Mouse (Mus musculus): ENCODE results near the gene Platr25. TPM values are rescaled to one million over a fixed set of nuclear protein-coding genes. Genes with fewer than 3 reads are reported as not detected.
"Not testable (repeated sequence)": the region's sequence is repeated elsewhere in the genome, so short reads cannot be mapped to it uniquely, and the experiment has no call there.

Platr25 gene
- total RNA-seq (2014; rRNA removed), result 7.2 and 14.1 TPM in 2 replicates
- 13.1 and 15.7 TPM in 2 replicates for polyA plus RNA-seq (2015; fragmentation: Nextera tagmentation; extraction: Ambion mirVana)

DNA sequence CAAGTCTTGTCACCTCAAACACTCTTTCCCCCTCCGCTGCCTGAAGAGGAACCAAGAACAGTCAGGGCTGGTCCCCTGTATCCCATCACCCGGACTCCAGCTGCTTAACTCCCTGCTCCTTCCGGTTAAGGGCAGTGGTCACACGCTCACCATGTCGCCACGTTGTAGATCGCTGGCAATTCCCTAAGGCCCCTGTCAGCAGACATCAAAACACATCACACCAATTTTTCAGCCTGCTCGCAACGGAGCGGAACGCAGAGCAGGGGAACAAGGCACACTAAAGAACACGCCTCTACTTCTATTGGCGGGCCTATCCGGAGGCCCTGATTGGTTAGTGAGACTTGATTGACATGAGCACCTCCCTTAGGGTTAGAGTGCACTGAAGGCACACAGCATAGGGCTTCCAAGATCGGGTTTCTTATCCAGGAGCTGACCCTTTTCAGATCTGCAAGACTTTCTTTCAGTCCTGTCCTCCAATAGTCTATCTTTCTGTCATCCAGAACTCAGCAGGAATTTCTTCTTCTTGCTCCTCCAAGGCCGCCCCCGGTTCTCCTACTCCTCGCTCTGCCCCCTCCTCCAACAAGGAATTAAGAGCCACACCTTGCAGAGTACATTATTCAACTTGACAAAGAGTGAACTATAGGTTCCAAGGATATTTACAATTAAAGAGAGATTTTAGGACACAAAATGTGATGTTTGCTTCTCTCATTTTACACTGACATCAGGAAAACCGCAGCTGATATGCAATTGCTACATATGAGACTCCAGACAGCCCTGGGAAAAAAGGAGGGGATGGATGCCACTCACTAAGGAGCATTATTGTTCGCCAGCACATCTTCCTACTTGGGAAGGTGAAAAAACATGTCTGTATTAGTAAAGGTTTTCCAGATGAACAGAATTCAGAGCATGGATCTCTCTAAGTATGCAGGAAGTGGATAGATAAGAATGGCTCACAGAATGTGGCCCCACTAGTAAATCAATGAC, at the start of gene Platr25:
TSS of gene Platr25 (minus strand) at position 278 of the 984 bp plus-strand sequence.
- Histone ChIP-seq H3K4me2 (ENCODE audit: low read depth, low read length) (peak within 1 kb of the TSS; percentile 52), H3K4me3 (ENCODE audit: low read length) (peak within 1 kb of the TSS; percentile 43)
- H3K27ac ChIP-seq; H3K9ac ChIP-seq (replicated peaks; ENCODE audit: low read length); H3K27me3 ChIP-seq (ENCODE audit: insufficient read depth, low read length); H3K36me3 ChIP-seq (ENCODE audit: insufficient read depth, low read length); H3K4me1 ChIP-seq (ENCODE audit: insufficient read depth, low read length); H3K9me3 ChIP-seq (ENCODE audit: low read length): not testable (repeated sequence)
- ATAC-seq (peak; percentile 89), DNase-seq (ENCODE audit: low spot score) (peak; percentile 65)
- WGBS, result 8% methylated on average over 20 of the region's 20 CpGs

DNA sequence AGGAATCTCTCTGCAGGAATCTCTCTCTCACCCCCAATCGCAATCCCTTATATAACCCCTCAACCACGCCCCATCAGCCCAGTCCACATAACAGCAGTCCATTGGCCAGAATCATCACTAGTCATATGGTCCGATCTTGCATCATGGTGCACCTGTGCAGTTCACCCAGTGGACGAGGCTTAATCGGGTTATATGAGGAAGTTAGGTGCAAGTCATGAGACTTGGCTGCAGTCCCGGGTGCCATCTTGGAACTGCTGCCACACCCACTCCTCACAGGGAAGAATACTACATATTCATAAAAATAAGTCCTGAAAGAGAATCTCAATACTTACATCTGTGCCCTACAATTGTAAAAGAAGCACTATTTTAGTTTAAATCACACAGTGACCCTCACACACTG, 47.5 kb upstream of the Platr25 start:
- not testable (repeated sequence) for H3K27ac ChIP-seq; H3K4me2 ChIP-seq (ENCODE audit: low read depth, low read length); H3K9ac ChIP-seq (replicated peaks; ENCODE audit: low read length); DNase-seq (ENCODE audit: low spot score); H3K9me3 ChIP-seq (ENCODE audit: low read length); ATAC-seq; H3K4me3 ChIP-seq (ENCODE audit: low read length); H3K27me3 ChIP-seq (ENCODE audit: insufficient read depth, low read length); H3K4me1 ChIP-seq (ENCODE audit: insufficient read depth, low read length); H3K36me3 ChIP-seq (ENCODE audit: insufficient read depth, low read length)
- 95% methylated on average over 6 of the region's 6 CpGs for WGBS

DNA sequence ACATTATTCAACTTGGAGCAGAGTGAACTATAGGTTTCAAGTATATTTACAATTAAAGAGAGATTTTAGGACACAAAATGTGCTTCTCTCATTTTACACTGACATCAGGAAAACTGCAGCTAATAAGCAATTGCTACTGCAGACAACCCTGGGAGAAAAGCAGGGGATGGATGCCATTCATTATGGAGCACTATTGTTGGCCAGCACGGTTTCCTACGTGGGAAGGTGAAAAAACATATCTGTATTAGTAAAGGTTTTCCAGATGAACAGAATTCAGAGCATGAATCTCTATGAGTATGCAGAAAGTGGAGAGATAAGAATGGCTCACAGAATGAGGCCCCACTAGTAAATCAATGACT, 25.6 kb upstream of the Platr25 start:
- not testable (repeated sequence) for H3K9ac ChIP-seq (replicated peaks; ENCODE audit: low read length); H3K9me3 ChIP-seq (ENCODE audit: low read length); H3K4me1 ChIP-seq (ENCODE audit: insufficient read depth, low read length); DNase-seq (ENCODE audit: low spot score); H3K36me3 ChIP-seq (ENCODE audit: insufficient read depth, low read length); H3K27ac ChIP-seq; ATAC-seq; H3K27me3 ChIP-seq (ENCODE audit: insufficient read depth, low read length)
- H3K4me3 ChIP-seq (ENCODE audit: low read length), result peak overlapping the region; percentile 50
- H3K4me2 ChIP-seq (ENCODE audit: low read depth, low read length), result peak overlapping the region; percentile 65; the same call in 1 of the 2 replicates
- WGBS, result 17% methylated on average over 2 of the region's 2 CpGs

DNA sequence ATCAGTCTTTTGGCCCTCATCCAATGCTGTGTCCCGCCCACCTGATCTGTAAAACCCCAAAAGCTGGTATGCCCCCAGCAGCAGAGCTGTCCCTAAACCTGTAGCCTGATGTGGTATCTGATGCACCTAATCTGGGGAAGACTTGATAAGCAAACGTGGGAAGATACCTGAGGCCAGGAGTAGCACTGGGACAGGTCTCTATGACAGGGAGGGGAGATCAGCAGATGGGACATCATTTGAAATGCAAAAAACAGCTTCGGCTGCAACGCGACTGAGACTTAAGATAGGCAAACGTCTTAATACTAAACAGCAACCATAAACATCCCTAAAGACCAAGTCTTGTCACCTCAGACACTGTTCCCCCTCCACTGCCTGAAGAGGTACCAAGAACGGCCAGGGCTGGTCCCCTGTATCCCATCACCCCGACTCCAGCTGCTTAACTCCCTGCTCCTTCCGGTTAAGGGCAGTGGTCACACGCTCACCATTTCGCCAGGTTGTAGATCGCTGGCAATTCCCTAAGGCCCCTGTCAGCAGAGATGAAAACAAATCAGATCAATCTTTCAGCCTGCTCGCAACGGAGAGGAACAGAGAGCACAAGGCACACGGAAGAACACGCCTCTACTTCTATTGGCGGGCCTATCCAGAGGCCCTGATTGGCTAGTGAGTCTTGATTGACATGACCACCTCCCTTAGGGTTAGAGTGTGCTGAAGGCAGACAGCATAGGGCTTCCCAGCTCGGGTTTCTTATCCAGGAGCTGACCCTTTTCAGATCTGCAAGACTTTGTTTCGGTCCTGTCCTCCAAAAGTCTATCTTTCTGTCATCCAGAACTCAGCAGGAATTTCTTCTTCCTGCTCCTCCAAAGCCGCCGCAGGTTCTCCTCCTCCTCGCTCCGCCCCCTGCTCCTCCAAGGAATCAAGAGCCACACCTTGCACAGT, 25.0 kb upstream of the Platr25 start, which contains the start of gene Gm5141:
TSS of gene Gm5141 (minus strand) at position 610 of the 936 bp plus-strand sequence.
- 4% methylated on average over 20 of the region's 23 CpGs for WGBS
- H3K36me3 ChIP-seq (ENCODE audit: insufficient read depth, low read length); H3K9me3 ChIP-seq (ENCODE audit: low read length); H3K4me1 ChIP-seq (ENCODE audit: insufficient read depth, low read length); H3K27me3 ChIP-seq (ENCODE audit: insufficient read depth, low read length): not testable (repeated sequence)
- Histone ChIP-seq H3K4me2 (ENCODE audit: low read depth, low read length) (peak within 1 kb of the TSS; percentile 65), H3K9ac (replicated peaks; ENCODE audit: low read length) (peak within 1 kb of the TSS; percentile 44; the same call in 1 of the 2 replicates), H3K4me3 (ENCODE audit: low read length) (peak within 1 kb of the TSS; percentile 50), H3K27ac (0 out of 2 replicates have a peak within 1 kb of the TSS, but pooled peaks have one; percentile 41)
- peak; percentile 99 for ATAC-seq
- peak; percentile 36 for DNase-seq (ENCODE audit: low spot score)

DNA sequence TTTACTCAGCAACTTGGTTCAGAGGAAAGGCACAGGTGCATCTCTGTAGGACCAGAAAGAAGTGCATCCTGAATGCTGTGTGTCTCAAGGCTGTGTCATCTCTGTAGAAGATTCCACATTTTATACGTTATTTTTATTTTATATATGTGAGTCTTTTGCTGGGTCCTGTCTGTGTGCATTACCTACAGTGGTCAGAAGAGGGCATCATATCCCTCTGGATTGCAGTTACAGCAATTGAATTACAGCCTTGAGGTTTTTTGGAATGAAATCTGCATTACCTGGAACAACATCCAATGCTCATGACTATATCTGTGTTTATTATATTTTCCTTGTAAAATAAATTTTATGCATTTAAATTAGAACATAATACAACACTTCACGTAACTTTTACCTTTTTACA, 3.3 kb upstream of the Platr25 start:
- 57% methylated on average over 2 of the region's 2 CpGs for WGBS
- not testable (repeated sequence) for H3K36me3 ChIP-seq (ENCODE audit: insufficient read depth, low read length); H3K4me1 ChIP-seq (ENCODE audit: insufficient read depth, low read length); H3K9ac ChIP-seq (replicated peaks; ENCODE audit: low read length); H3K27me3 ChIP-seq (ENCODE audit: insufficient read depth, low read length); H3K4me2 ChIP-seq (ENCODE audit: low read depth, low read length); H3K9me3 ChIP-seq (ENCODE audit: low read length); H3K4me3 ChIP-seq (ENCODE audit: low read length); H3K27ac ChIP-seq; ATAC-seq
- DNase-seq (ENCODE audit: low spot score), result peak; percentile 66
- peak; percentile 67 for TF ChIP-seq CTCF (IDR thresholded peaks at IDR 0.05; ENCODE audit: low read depth)

DNA sequence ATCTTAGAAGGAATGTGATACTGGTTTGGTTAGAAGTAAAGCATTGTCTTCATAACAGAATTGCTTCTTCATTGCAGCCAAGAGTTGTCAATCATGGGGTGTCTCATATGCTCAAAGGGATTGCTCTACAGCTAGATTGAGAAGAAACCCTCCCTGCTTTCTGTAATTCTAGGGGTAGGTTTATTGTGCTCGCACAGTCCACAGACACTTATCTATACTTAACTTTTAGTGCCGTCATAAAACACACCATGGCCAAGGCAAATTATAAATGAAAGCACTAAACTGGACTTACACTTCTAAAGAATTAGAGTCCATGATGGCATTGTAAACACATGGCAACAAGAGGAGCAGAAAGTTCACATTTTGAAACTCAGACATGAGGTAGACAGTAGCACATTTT, 27.2 kb downstream of the Platr25 start:
- WGBS, result 97% methylated on average over 2 of the region's 2 CpGs
- DNase-seq (ENCODE audit: low spot score), result no peak

DNA sequence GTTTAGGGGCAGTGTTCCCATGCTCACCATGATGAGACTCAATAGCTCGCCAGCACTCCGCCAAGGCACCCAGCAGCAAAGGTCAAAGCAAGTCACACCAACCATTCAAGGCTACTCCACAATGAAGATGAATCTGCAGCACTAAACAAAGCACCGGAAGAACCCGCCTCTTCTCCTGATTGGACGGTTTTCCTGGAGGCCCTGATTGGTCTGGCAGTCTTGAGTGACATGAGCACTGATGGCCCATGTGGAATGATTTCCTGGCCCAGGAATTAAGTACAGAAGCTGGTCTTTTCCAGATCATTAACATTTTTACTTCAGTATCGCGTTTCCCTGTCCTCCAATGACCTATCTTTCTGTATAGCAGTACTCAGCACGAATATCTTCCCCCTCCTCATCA, 47.9 kb downstream of the Platr25 start:
- not testable (repeated sequence) for H3K9me3 ChIP-seq (ENCODE audit: low read length); H3K36me3 ChIP-seq (ENCODE audit: insufficient read depth, low read length); DNase-seq (ENCODE audit: low spot score); H3K9ac ChIP-seq (replicated peaks; ENCODE audit: low read length); H3K27me3 ChIP-seq (ENCODE audit: insufficient read depth, low read length); H3K4me2 ChIP-seq (ENCODE audit: low read depth, low read length); H3K4me1 ChIP-seq (ENCODE audit: insufficient read depth, low read length); H3K4me3 ChIP-seq (ENCODE audit: low read length); ATAC-seq; H3K27ac ChIP-seq
- WGBS, result 88% methylated on average over 8 of the region's 8 CpGs

More for the DNA sequence above, 27.2 kb downstream of the Platr25 start:
- Histone ChIP-seq H3K4me3 (ENCODE audit: low read length) (no peak overlapping the region), H3K36me3 (ENCODE audit: insufficient read depth, low read length) (no peaks in the 10 kb centered on the region), H3K27me3 (ENCODE audit: insufficient read depth, low read length) (no peaks in the 10 kb centered on the region), H3K4me2 (ENCODE audit: low read depth, low read length) (no peak overlapping the region), H3K27ac (no peak overlapping the region), H3K4me1 (ENCODE audit: insufficient read depth, low read length) (no peaks in the 10 kb centered on the region), H3K9ac (replicated peaks; ENCODE audit: low read length) (no peak overlapping the region), H3K9me3 (ENCODE audit: low read length) (0 out of 2 replicates have a peak, but pooled peaks cover 3% of the 10 kb centered on the region)
- ATAC-seq, result no peak
- no peak for TF ChIP-seq CTCF (IDR thresholded peaks at IDR 0.05; ENCODE audit: low read depth)

DNA sequence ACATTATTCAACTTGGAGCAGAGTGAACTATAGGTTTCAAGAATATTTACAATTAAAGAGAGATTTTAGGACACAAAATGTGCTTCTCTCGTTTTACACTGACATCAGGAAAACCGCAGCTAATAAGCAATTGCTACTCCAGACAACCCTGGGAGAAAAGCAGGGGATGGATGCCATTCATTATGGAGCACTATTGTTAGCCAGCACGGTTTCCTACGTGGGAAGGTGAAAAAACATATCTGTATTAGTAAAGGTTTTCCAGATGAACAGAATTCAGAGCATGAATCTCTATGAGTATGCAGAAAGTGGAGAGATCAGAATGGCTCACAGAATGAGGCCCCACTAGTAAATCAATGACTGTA, 75.2 kb downstream of the Platr25 start:
- H3K4me3 ChIP-seq (ENCODE audit: low read length), result peak overlapping the region; percentile 43
- H3K4me2 ChIP-seq (ENCODE audit: low read depth, low read length), result peak overlapping the region; percentile 48; the same call in 1 of the 2 replicates
- 21% methylated on average over 4 of the region's 4 CpGs for WGBS
- H3K9ac ChIP-seq (replicated peaks; ENCODE audit: low read length); H3K4me1 ChIP-seq (ENCODE audit: insufficient read depth, low read length); H3K9me3 ChIP-seq (ENCODE audit: low read length); H3K27me3 ChIP-seq (ENCODE audit: insufficient read depth, low read length); H3K36me3 ChIP-seq (ENCODE audit: insufficient read depth, low read length); DNase-seq (ENCODE audit: low spot score): not testable (repeated sequence)
- H3K27ac ChIP-seq, result 0 out of 2 replicates have a peak overlapping the region, but pooled peaks have one; percentile 32
- peak; percentile 27; the same call in 1 of the 2 replicates for ATAC-seq

DNA sequence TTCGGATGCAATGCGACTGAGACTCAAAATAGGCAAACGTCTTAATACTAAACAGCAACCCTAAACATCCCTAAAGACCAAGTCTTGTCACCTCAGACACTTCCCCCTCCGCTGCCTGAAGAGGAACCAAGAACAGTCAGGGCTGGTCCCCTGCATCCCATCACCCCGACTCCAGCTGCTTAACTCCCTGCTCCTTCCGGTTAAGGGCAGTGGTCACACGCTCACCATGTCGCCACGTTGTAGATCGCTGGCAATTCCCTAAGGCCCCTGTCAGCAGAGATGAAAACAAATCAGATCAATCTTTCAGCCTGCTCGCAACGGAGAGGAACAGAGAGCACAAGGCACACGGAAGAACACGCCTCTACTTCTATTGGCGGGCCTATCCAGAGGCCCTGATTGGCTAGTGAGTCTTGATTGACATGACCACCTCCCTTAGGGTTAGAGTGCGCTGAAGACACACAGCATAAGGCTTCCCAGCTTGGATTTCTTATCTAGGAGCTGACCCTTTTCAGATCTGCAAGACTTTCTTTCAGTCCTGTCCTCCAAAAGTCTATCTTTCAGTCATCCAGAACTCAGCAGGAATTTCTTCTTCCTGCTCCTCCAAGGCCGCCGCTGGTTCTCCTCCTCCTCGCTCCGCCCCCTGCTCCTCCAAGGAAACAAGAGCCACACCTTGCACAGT, 75.8 kb downstream of the Platr25 start:
- DNase-seq (ENCODE audit: low spot score), result peak; percentile 45
- not testable (repeated sequence) for H3K4me1 ChIP-seq (ENCODE audit: insufficient read depth, low read length); H3K27me3 ChIP-seq (ENCODE audit: insufficient read depth, low read length); H3K36me3 ChIP-seq (ENCODE audit: insufficient read depth, low read length); H3K9me3 ChIP-seq (ENCODE audit: low read length)
- Histone ChIP-seq H3K9ac (replicated peaks; ENCODE audit: low read length) (peak overlapping the region; percentile 21; the same call in 1 of the 2 replicates), H3K4me2 (ENCODE audit: low read depth, low read length) (peak overlapping the region; percentile 50; the same call in 1 of the 2 replicates), H3K27ac (peak overlapping the region; percentile 43; the same call in 1 of the 2 replicates), H3K4me3 (ENCODE audit: low read length) (peak overlapping the region; percentile 43)
- 1% methylated on average over 17 of the region's 20 CpGs for WGBS
- ATAC-seq, result peak; percentile 98

Measured in hindbrain, postnatal 0 days (tissue).